Mouse (Mus musculus): ENCODE measurements around the gene Tmem255b.

GRCm38 (mm10) chr8:13493858-13494631 is 59.1 kb downstream of the Tmem255b start, which contains the start of gene Gas6:
- peak; percentile 87 for TF ChIP-seq POLR2A (IDR thresholded peaks at IDR 0.05; ENCODE audit: extremely low read depth, insufficient read depth, low read length)
- TF ChIP-seq CTCF (IDR thresholded peaks at IDR 0.05; ENCODE audit: extremely low read depth, insufficient read depth, low read length), result no peak
